Mouse (Mus musculus): ENCODE results near the gene Tll1. TPM values are rescaled to one million over a fixed set of nuclear protein-coding genes. Genes with fewer than 3 reads are reported as not detected.
"Not testable (repeated sequence)": the region's sequence is repeated elsewhere in the genome, so short reads cannot be mapped to it uniquely, and the experiment has no call there.

The Tll1 gene
- polyA plus RNA-seq, 1 experiment from 2014 or later = 1.2 TPM

DNA sequence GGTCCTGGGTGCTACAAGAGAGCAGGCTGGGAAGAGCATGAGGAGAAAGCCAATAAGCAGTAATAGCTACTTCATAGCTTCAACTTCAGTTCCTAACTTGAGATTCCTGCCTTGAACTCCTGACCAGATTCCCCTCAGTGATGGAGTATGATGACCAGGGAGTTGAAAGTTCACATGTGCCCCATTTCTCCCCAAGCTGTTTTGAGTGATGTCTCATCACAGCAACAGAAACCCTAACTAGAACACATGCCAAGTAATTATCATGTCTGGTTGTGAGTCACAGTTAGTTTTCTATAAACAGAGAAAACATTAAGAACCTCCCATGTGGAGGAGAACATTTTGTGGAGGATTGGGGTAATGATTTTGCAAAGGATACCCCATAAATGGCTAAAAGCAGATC is 176.0 kb downstream of the Tll1 start:
- TF ChIP-seq CTCF (IDR thresholded peaks at IDR 0.05; ENCODE audit: low read depth) = no peak
- ATAC-seq (ENCODE audit: insufficient read depth) (no peak), DNase-seq (no peak)
- no peaks in the 10 kb centered on the region for H3K4me1 ChIP-seq (ENCODE audit: insufficient read depth)
- H3K27me3 ChIP-seq (ENCODE audit: insufficient read depth, low read length) = no peaks in the 10 kb centered on the region
- H3K9me3 ChIP-seq (ENCODE audit: low read depth, low read length) = no peaks in the 10 kb centered on the region
- no peak overlapping the region for H3K4me3 ChIP-seq (ENCODE audit: low read depth, low read length)
- no peak overlapping the region for H3K27ac ChIP-seq (ENCODE audit: low read depth)
- no peaks in the 10 kb centered on the region for H3K36me3 ChIP-seq (ENCODE audit: insufficient read depth)
- H3K9ac ChIP-seq = no peak overlapping the region
- no peak overlapping the region for H3K4me2 ChIP-seq

DNA sequence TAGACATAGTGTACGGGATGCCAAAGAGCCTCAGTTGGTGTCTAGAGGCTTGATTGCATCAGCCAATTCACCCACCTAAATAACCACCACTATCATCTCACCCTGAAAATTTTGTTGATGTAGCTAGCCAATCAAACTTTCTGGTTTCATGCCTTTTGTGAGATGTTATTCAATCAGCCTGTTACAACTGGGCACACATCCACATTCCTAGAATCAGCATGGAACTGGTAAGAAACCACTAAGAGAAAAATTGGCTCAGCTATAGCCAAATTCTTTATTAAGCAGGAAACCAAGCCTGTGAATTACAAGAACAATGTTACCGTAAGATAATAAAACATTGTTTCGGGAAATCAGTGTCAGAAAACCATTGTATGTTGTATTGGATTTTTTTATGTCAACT is 176.5 kb downstream of the Tll1 start:
- H3K4me2 ChIP-seq = no peak overlapping the region
- no peaks in the 10 kb centered on the region for H3K27me3 ChIP-seq (ENCODE audit: insufficient read depth, low read length)
- H3K4me3 ChIP-seq (ENCODE audit: low read depth, low read length) = no peak overlapping the region
- no peak for ATAC-seq (ENCODE audit: insufficient read depth)
- no peaks in the 10 kb centered on the region for H3K9me3 ChIP-seq (ENCODE audit: low read depth, low read length)
- no peak overlapping the region for H3K27ac ChIP-seq (ENCODE audit: low read depth)
- no peak overlapping the region for H3K9ac ChIP-seq
- WGBS = 86% methylated on average over 3 of the region's 3 CpGs
- no peak for DNase-seq
- no peaks in the 10 kb centered on the region for H3K36me3 ChIP-seq (ENCODE audit: insufficient read depth)
- no peaks in the 10 kb centered on the region for H3K4me1 ChIP-seq (ENCODE audit: insufficient read depth)
- TF ChIP-seq CTCF (IDR thresholded peaks at IDR 0.05; ENCODE audit: low read depth) = no peak

DNA sequence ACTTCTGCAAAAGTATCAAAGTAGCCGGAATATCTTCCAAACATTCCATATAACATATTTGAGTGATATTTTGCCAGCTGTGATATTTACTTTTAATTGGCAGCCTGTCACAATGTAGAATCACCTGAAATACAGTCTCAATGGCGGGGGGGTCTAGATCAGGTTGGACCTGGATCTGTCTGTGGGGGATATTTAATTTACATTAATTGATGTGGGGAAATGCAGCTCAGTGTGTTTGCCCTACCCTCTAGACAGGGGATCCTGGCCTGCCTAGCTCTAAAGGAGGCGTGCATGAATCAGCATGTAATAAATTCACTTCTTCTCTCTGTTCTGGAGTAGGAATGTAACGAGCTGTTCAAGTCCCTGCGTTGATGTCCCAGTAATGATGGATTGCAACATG is 181.7 kb downstream of the Tll1 start:
- Histone ChIP-seq H3K27me3 (ENCODE audit: insufficient read depth, low read length) (no peaks in the 10 kb centered on the region), H3K9ac (no peak overlapping the region), H3K4me2 (no peak overlapping the region), H3K36me3 (ENCODE audit: insufficient read depth) (no peaks in the 10 kb centered on the region), H3K4me1 (ENCODE audit: insufficient read depth) (no peaks in the 10 kb centered on the region), H3K27ac (ENCODE audit: low read depth) (no peak overlapping the region), H3K9me3 (ENCODE audit: low read depth, low read length) (no peaks in the 10 kb centered on the region), H3K4me3 (ENCODE audit: low read depth, low read length) (no peak overlapping the region)
- no peak for DNase-seq
- TF ChIP-seq CTCF (IDR thresholded peaks at IDR 0.05; ENCODE audit: low read depth) = no peak
- 64% methylated on average over 5 of the region's 5 CpGs for WGBS
- no peak for ATAC-seq (ENCODE audit: insufficient read depth)

DNA sequence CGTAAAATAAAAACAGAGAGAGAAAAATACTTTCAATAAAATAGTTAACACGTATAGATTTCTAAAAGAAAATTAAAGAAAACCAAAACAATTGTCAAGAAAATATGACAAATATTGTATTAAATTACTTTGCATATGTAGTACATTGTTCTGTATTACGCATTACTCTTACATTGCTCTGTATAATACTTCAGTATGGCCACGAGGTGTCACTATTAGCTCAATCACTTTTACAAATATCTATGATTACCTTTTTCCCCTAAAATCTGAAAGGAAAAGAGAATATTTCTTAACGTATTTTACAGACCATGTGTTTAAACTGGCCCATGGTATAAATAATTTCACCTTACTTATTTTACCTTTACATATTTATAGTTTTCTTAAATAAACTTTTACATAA is 182.5 kb downstream of the Tll1 start:
- 31% methylated on average over 5 of the region's 5 CpGs for WGBS
- Histone ChIP-seq H3K9ac (no peak overlapping the region), H3K4me1 (ENCODE audit: insufficient read depth) (no peaks in the 10 kb centered on the region), H3K27ac (ENCODE audit: low read depth) (no peak overlapping the region), H3K9me3 (ENCODE audit: low read depth, low read length) (no peaks in the 10 kb centered on the region), H3K27me3 (ENCODE audit: insufficient read depth, low read length) (no peaks in the 10 kb centered on the region), H3K4me3 (ENCODE audit: low read depth, low read length) (no peak overlapping the region), H3K4me2 (no peak overlapping the region), H3K36me3 (ENCODE audit: insufficient read depth) (no peaks in the 10 kb centered on the region)
- ATAC-seq (ENCODE audit: insufficient read depth) (peak; percentile 62; the same call in 1 of the 2 replicates), DNase-seq (peak; percentile 79)
- TF ChIP-seq CTCF (IDR thresholded peaks at IDR 0.05; ENCODE audit: low read depth) = peak; percentile 64

DNA sequence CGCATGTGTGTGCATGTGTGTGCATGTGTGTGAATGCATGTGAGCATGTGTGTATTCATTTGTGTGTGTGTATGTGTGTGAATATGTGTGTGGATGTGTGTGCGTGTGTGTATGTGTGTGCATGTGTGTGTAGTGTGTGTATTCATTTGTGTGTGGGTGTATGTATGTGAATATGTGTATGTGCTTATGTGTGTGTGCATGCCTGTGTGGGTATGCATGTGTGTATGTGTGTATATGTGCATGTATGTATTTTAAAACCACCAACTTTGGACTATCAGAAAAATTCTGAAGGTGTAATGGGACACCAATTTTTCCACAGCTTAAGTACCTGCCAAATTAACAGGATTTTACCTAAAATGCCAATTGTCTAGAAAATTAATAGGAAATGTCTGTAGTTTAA is 183.0 kb downstream of the Tll1 start:
- Histone ChIP-seq H3K36me3 (ENCODE audit: insufficient read depth) (no peaks in the 10 kb centered on the region), H3K27me3 (ENCODE audit: insufficient read depth, low read length) (no peaks in the 10 kb centered on the region), H3K4me1 (ENCODE audit: insufficient read depth) (no peaks in the 10 kb centered on the region), H3K4me3 (ENCODE audit: low read depth, low read length) (no peak overlapping the region), H3K4me2 (no peak overlapping the region), H3K9me3 (ENCODE audit: low read depth, low read length) (no peaks in the 10 kb centered on the region), H3K27ac (ENCODE audit: low read depth) (no peak overlapping the region), H3K9ac (no peak overlapping the region)
- DNase-seq (no peak), ATAC-seq (ENCODE audit: insufficient read depth) (no peak)
- no peak for TF ChIP-seq CTCF (IDR thresholded peaks at IDR 0.05; ENCODE audit: low read depth)
- WGBS = 87% methylated on average over 2 of the region's 2 CpGs

DNA sequence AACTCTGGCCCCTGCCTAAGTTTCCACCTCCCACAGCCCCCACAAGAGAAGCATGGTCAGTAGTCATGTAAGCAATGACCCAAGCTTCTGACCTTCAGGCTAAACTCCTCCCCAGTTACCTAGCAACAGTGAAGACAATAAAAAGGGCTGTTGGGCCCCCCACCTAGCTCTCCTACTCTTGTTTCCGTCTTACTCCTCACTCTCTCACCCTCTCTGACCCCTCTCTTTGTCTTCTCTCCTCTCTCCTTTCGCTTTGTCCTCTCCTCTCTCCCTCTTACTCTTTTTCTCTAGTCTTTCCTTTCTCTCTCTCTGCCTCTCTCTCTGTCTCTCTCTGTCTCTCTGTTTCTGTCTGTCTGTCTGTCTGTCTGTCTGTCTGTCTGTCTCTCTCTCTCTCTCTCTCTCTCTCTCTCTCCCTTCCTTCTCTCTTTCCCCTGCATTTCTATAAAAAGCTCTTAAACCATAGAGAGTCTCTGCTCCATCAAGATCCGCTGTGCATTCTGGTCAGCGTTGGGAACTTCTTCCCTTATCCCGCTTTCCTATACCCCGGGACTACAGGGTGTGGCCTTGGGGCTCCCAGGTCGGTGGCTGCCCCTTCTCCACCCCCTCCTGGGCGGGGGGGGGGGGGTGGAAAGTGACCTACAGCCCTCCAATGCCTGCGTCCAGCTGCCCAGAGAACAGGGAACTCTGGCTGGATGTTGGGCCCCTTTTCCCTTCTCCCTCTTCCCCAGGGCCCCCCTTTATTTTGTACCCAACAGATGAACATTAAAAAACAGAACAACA is 235.3 kb downstream of the Tll1 start:
- H3K9ac ChIP-seq; H3K27me3 ChIP-seq (ENCODE audit: insufficient read depth, low read length); H3K27ac ChIP-seq (ENCODE audit: low read depth); DNase-seq; H3K4me3 ChIP-seq (ENCODE audit: low read depth, low read length); H3K4me2 ChIP-seq; H3K9me3 ChIP-seq (ENCODE audit: low read depth, low read length); H3K36me3 ChIP-seq (ENCODE audit: insufficient read depth); ATAC-seq (ENCODE audit: insufficient read depth); H3K4me1 ChIP-seq (ENCODE audit: insufficient read depth): not testable (repeated sequence)
- WGBS = 40% methylated on average over 9 of the region's 9 CpGs

Measured in lung, embryonic 14.5 days (tissue).